Mouse (Mus musculus) lung, embryonic 16.5 days (tissue): ENCODE results near the gene Rabep2. TPM values are rescaled to one million over a fixed set of nuclear protein-coding genes. Genes with fewer than 3 reads are reported as not detected.
"Not testable (repeated sequence)": the region's sequence is repeated elsewhere in the genome, so short reads cannot be mapped to it uniquely, and the experiment has no call there.

Experiments used
- ATAC-seq: fragments of 200-750 bp; cut with Nextera tagmentation; 2 replicates; pipeline ENCODE4 v1.8.0; 2017; ENCODE audit warnings: low read depth, mild to moderate bottlenecking, moderate library complexity
- H3K27ac ChIP-seq: fragments of 300-500 bp; sonication (generic); 2 replicates; pipeline ENCODE4 v1.5.1; 2014; ENCODE audit warnings: mild to moderate bottlenecking, control low read depth, low read length
- H3K27me3 ChIP-seq: fragments of 300-500 bp; sonication (generic); 2 replicates; pipeline ENCODE4 v1.6.1; 2014; ENCODE audit warnings: low read depth, low read length, mixed read lengths; ENCODE audit not compliant: control insufficient read depth, insufficient read depth
- H3K36me3 ChIP-seq: fragments of 300-500 bp; sonication (generic); 2 replicates; pipeline ENCODE4 v1.6.1; 2014; ENCODE audit warnings: low read length; ENCODE audit not compliant: control insufficient read depth, insufficient read depth
- H3K4me1 ChIP-seq: fragments of 300-500 bp; sonication (generic); replicated peaks from 2 replicates; pipeline ENCODE4 v1.6.1; 2014; ENCODE audit warnings: low read length, mixed read lengths; ENCODE audit not compliant: control insufficient read depth, insufficient read depth
- H3K4me2 ChIP-seq: fragments of 300-500 bp; sonication (generic); 2 replicates; pipeline ENCODE4 v1.6.1; 2014; ENCODE audit warnings: low read depth, low read length, control low read depth
- H3K4me3 ChIP-seq: fragments of 300-500 bp; sonication (generic); 2 replicates; pipeline ENCODE4 v1.5.1; 2014; ENCODE audit warnings: mild to moderate bottlenecking, low read length, control low read depth
- H3K9ac ChIP-seq: fragments of 300-500 bp; sonication (generic); 2 replicates; pipeline ENCODE4 v1.6.1; 2014; ENCODE audit warnings: low read length, control low read depth
- H3K9me3 ChIP-seq: fragments of 300-500 bp; sonication (generic); 2 replicates; pipeline ENCODE4 v1.6.1; 2016; ENCODE audit warnings: low read length; ENCODE audit not compliant: control insufficient read depth
- WGBS: fragments of 180-500 bp; shearing (Covaris S2); extraction: QIAGEN DNeasy Blood & Tissue Kit; methylation state at CpG from one replicate; pipeline ENCODE4 v1.1.7; 2014; 5-methylcytosine and 5-hydroxymethylcytosine counted together
- polyA plus RNA-seq: library from polyadenylated mRNA; unstranded; fragments of >200 nt; fragmentation: Nextera tagmentation; extraction: Ambion mirVana; gene quantifications from 2 replicates; pipeline ENCODE4 v1.2.1, GENCODE M21; 2015

Gene Rabep2
- polyA plus RNA-seq: 34.2 and 35.3 TPM in 2 replicates

- peak within 1 kb of the TSS; percentile 98 for H3K27ac ChIP-seq
- H3K27me3 ChIP-seq: no peaks in the 10 kb centered on the region
- H3K4me3 ChIP-seq: peak within 1 kb of the TSS; percentile 75
- peak within 1 kb of the TSS; percentile 88 for H3K9ac ChIP-seq
- no peaks in the 10 kb centered on the region for H3K9me3 ChIP-seq
- WGBS: under 1% methylated on average over 80 of the region's 82 CpGs
- H3K4me1 ChIP-seq: peaks cover 9% of the 10 kb centered on the region
- H3K4me2 ChIP-seq: peak within 1 kb of the TSS; percentile 87
- ATAC-seq: peak; percentile 96
- no peaks in the 10 kb centered on the region for H3K36me3 ChIP-seq
These were observed at the start of gene Rabep2 for GRCm38 (mm10) chr7:126428631-126429502. Rabep2 (plus strand) TSS chr7:126428759.

- WGBS: 81% methylated on average over 5 of the region's 5 CpGs
- H3K9me3 ChIP-seq: no peaks in the 10 kb centered on the region
- H3K4me2 ChIP-seq: no peak overlapping the region
- H3K9ac ChIP-seq: no peak overlapping the region
- no peak overlapping the region for H3K4me3 ChIP-seq
- peaks cover 10% of the 10 kb centered on the region for H3K36me3 ChIP-seq
- ATAC-seq: no peak
- H3K27ac ChIP-seq: no peak overlapping the region
- H3K4me1 ChIP-seq: no peaks in the 10 kb centered on the region
- H3K27me3 ChIP-seq: no peaks in the 10 kb centered on the region
These were observed 45.0 kb upstream of the Rabep2 start for GRCm38 (mm10) chr7:126383565-126383964.

- Histone ChIP-seq H3K4me2 (no peak overlapping the region), H3K27ac (no peak overlapping the region), H3K27me3 (no peaks in the 10 kb centered on the region), H3K4me3 (no peak overlapping the region), H3K9ac (no peak overlapping the region), H3K9me3 (no peaks in the 10 kb centered on the region), H3K36me3 (peaks cover 18% of the 10 kb centered on the region), H3K4me1 (no peaks in the 10 kb centered on the region)
- no peak for ATAC-seq
- WGBS: 100% methylated on average over 1 of the region's 1 CpGs
These were observed 40.4 kb upstream of the Rabep2 start for GRCm38 (mm10) chr7:126388185-126388584.

GRCm38 (mm10) chr7:126392086-126392884 lies 36.3 kb upstream of the Rabep2 start:
- H3K9me3 ChIP-seq, H3K4me1 ChIP-seq, H3K27ac ChIP-seq, H3K27me3 ChIP-seq, ATAC-seq, H3K36me3 ChIP-seq, H3K4me2 ChIP-seq, H3K4me3 ChIP-seq, H3K9ac ChIP-seq: not testable (repeated sequence)
- WGBS: 89% methylated on average over 7 of the region's 7 CpGs

- peak within 1 kb of the TSS; percentile 88 for H3K4me3 ChIP-seq
- no peaks in the 10 kb centered on the region for H3K27me3 ChIP-seq
- peak; percentile 99 for ATAC-seq
- H3K4me1 ChIP-seq: peaks cover 8% of the 10 kb centered on the region
- WGBS: under 1% methylated on average over 54 of the region's 59 CpGs
- no peak within 1 kb of the TSS for H3K27ac ChIP-seq
- H3K36me3 ChIP-seq: no peaks in the 10 kb centered on the region
- peak within 1 kb of the TSS; percentile 83 for H3K9ac ChIP-seq
- H3K4me2 ChIP-seq: peak within 1 kb of the TSS; percentile 82
- no peaks in the 10 kb centered on the region for H3K9me3 ChIP-seq
These were observed 32.0 kb upstream of the Rabep2 start, which contains the start of gene Nfatc2ip for GRCm38 (mm10) chr7:126396298-126397119. Nfatc2ip (minus strand) TSS chr7:126396737.

- WGBS: 47% methylated on average over 6 of the region's 6 CpGs
These were observed 31.3 kb upstream of the Rabep2 start for GRCm38 (mm10) chr7:126397221-126397620.

GRCm38 (mm10) chr7:126397822-126398221 lies 30.7 kb upstream of the Rabep2 start:
- Histone ChIP-seq H3K4me2 (no peak overlapping the region), H3K4me1 (peaks cover 8% of the 10 kb centered on the region), H3K9me3 (no peaks in the 10 kb centered on the region), H3K27me3 (no peaks in the 10 kb centered on the region), H3K4me3 (no peak overlapping the region), H3K36me3 (no peaks in the 10 kb centered on the region), H3K9ac (no peak overlapping the region), H3K27ac (no peak overlapping the region)
- no peak for ATAC-seq
- 79% methylated on average over 4 of the region's 4 CpGs for WGBS

More at GRCm38 (mm10) chr7:126397221-126397620, 31.3 kb upstream of the Rabep2 start:
- Histone ChIP-seq H3K4me3 (peak overlapping the region; percentile 16; the same call in 1 of the 2 replicates), H3K4me2 (peak overlapping the region; percentile 46), H3K36me3 (no peaks in the 10 kb centered on the region), H3K9ac (peak overlapping the region; percentile 44; the same call in 1 of the 2 replicates), H3K9me3 (no peaks in the 10 kb centered on the region), H3K27me3 (no peaks in the 10 kb centered on the region), H3K4me1 (peaks cover 8% of the 10 kb centered on the region), H3K27ac (no peak overlapping the region)
- ATAC-seq: no peak

GRCm38 (mm10) chr7:126399548-126399947 lies 29.0 kb upstream of the Rabep2 start:
- no peaks in the 10 kb centered on the region for H3K27me3 ChIP-seq
- ATAC-seq: no peak
- no peak overlapping the region for H3K27ac ChIP-seq
- H3K9ac ChIP-seq: no peak overlapping the region
- no peak overlapping the region for H3K4me2 ChIP-seq
- no peak overlapping the region for H3K4me3 ChIP-seq
- WGBS: 6% methylated on average over 5 of the region's 5 CpGs
- peaks cover 8% of the 10 kb centered on the region for H3K4me1 ChIP-seq
- H3K9me3 ChIP-seq: no peaks in the 10 kb centered on the region
- H3K36me3 ChIP-seq: no peaks in the 10 kb centered on the region
